Mouse (Mus musculus) splenic B cell, adult 2 months (primary cell): ENCODE data around the gene Csk.
A peak's percentile ranks its signal among the peaks of the same experiment; 100 is the strongest.

ENCODE experiments used
- DNase-seq: peaks from one replicate; pipeline ENCODE4 v3.0.0-alpha.2; 2011; ENCODE audit warnings: low read depth, low spot score
- H3K27me3 ChIP-seq: 2 replicates; pipeline ENCODE4 v1.6.1; 2012; ENCODE audit warnings: mild to moderate bottlenecking, low read length, moderate library complexity, mixed read lengths; ENCODE audit not compliant: control insufficient read depth, poor library complexity, insufficient read depth, severe bottlenecking
- H3K36me3 ChIP-seq: 2 replicates; pipeline ENCODE4 v1.6.1; 2012; ENCODE audit warnings: mild to moderate bottlenecking, low read length, moderate library complexity, mixed read lengths; ENCODE audit not compliant: control insufficient read depth, poor library complexity, insufficient read depth, severe bottlenecking

Csk gene

GRCm38 (mm10) chr9:57650130-57650785 lies 3.2 kb downstream of the Csk start:
- Histone ChIP-seq H3K36me3 (peaks cover 3% of the 10 kb centered on the region; the same call in 1 of the 2 replicates), H3K27me3 (no peaks in the 10 kb centered on the region)
- no peak for DNase-seq

DNA sequence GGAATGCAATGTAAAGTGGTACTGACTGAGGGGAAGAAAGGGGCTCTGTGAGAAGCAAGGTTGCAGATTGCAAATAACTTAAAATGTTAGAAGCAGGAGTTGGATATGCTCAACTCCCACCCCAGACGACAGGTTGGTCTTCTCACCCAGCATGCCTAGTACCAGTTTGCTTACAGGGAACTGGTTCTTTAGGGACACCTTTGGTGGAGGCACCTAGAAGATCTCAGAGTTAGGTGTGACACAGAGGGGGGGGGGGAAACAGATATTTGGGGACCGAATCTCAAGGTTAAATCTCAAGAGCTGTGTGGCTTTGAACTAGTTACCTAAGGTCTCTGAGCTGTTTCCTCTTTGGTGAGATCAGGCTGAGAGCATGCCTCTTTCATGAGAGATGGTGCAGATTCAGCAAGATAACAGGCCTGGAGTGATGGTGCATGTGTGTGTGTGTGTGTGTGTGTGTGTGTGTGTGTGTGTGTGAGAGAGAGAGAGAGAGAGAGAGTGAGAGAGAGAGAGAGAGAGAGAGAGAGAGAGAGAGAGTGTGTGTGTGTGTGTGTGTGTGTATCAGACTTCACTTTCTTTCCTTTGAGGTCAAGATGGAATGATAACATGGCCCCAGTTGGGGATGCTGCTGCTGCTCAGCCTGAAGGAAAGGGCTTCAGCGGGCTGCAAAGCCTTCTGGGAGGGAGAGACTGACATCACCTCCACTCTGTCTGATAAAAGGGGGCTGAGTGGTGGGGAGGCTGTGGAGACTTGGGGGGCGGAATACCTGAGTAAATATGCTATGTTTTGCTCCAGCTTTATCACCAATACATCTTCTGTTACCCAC lies 5.9 kb downstream of the Csk start:
- no peak for DNase-seq
- Histone ChIP-seq H3K27me3 (no peaks in the 10 kb centered on the region), H3K36me3 (peaks cover 3% of the 10 kb centered on the region; the same call in 1 of the 2 replicates)

- peaks cover 3% of the 10 kb centered on the region; the same call in 1 of the 2 replicates for H3K36me3 ChIP-seq
- peak; percentile 76 for DNase-seq
- no peaks in the 10 kb centered on the region for H3K27me3 ChIP-seq
Observed at GRCm38 (mm10) chr9:57646551-57647103, 6.8 kb downstream of the Csk start.

GRCm38 (mm10) chr9:57644944-57645893 lies 8.2 kb downstream of the Csk start:
- peak; percentile 97 for DNase-seq
- H3K27me3 ChIP-seq: no peaks in the 10 kb centered on the region

GRCm38 (mm10) chr9:57644442-57644943 lies 8.9 kb downstream of the Csk start:
- peak; percentile 38 for DNase-seq
- H3K36me3 ChIP-seq: peaks cover 3% of the 10 kb centered on the region; the same call in 1 of the 2 replicates
- no peaks in the 10 kb centered on the region for H3K27me3 ChIP-seq

More at GRCm38 (mm10) chr9:57644944-57645893, 8.2 kb downstream of the Csk start:
- peaks cover 3% of the 10 kb centered on the region; the same call in 1 of the 2 replicates for H3K36me3 ChIP-seq

- H3K27me3 ChIP-seq: no peaks in the 10 kb centered on the region
- H3K36me3 ChIP-seq: peaks cover 3% of the 10 kb centered on the region; the same call in 1 of the 2 replicates
- peak; percentile 42 for DNase-seq
Observed at GRCm38 (mm10) chr9:57643856-57644180, 9.6 kb downstream of the Csk start.

DNA sequence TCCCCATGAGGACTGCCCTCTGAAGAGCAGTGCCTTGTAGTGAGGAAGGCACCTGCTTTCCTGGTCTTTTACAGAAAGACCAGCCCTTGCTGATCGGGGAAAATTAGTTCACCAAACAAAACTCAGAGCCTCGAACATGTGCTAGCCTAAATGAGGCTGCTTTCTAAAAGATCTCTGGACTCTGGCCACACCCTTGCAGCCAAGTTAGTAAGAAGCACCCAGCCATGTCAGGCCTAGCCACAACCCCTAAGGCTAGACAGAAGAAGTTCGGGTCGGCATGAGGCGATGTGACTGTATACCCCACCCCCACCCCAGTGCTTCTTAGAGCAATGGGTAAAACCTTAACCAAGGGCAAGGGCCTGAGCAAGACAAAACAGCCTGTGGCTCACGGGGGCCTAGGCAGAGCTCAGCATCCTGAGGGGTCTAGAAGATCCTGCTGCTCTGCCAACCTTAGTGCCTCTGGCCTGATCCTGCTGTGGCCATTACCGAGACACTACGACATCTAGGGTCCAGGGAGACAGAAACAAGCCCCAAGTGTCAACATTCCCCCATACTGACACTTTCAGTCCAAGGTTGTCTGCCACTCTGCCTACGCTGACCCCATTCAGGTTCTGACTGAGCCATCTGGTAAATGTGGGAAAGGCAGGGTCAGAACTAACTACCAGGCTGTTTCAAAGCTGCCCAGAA lies 10.1 kb downstream of the Csk start:
- DNase-seq: peak; percentile 54
- Histone ChIP-seq H3K36me3 (no peaks in the 10 kb centered on the region; the same call in 1 of the 2 replicates), H3K27me3 (no peaks in the 10 kb centered on the region)

DNA sequence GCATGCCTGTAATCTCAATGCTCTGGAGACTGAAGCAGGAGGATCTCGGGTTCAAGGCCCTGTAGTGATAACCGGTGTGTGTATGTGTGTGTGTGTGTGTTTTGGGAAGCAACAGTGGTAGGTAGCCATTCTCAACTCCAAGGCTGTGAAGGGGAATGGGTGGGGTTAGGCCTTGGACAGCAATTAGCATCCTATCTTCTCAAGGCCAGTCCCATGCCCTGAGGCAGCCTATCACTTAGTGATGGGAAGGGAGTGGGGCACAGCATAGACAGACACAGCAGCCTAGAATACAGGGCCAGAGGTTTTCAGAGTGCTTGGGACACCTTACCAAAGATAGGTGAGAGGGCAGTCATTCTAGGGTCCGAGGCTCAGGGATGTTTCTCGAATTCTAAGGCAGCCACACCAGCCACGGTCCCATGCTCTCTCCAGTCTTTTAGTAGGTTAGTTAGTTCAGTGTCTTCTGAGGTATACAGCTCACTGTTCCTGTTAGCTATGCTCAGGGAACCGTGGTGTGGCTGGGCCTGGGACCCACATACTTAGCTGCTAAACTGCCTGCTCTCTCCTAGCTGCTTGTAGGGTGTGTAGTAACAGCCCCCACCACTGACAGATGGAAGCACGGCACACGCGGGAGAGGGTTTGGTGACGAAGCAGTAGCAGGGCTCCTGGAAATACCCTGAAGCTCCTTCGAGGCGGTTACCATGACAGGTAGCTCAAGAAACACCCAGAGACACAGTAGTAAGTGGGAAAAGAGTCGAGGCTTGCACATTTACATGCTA lies 11.5 kb downstream of the Csk start:
- H3K27me3 ChIP-seq: no peaks in the 10 kb centered on the region
- peak; percentile 46 for DNase-seq

GRCm38 (mm10) chr9:57641022-57641421 lies 12.4 kb downstream of the Csk start:
- no peaks in the 10 kb centered on the region for H3K36me3 ChIP-seq
- no peaks in the 10 kb centered on the region for H3K27me3 ChIP-seq
- no peak for DNase-seq

More for the DNA sequence above, 11.5 kb downstream of the Csk start:
- no peaks in the 10 kb centered on the region for H3K36me3 ChIP-seq

- Histone ChIP-seq H3K27me3 (no peaks in the 10 kb centered on the region), H3K36me3 (no peaks in the 10 kb centered on the region)
- DNase-seq: peak; percentile 95
Observed at GRCm38 (mm10) chr9:57640384-57640783, 13.0 kb downstream of the Csk start.

- peak; percentile 41 for DNase-seq
- no peaks in the 10 kb centered on the region for H3K27me3 ChIP-seq
Observed at GRCm38 (mm10) chr9:57639661-57640328, 13.6 kb downstream of the Csk start.

DNA sequence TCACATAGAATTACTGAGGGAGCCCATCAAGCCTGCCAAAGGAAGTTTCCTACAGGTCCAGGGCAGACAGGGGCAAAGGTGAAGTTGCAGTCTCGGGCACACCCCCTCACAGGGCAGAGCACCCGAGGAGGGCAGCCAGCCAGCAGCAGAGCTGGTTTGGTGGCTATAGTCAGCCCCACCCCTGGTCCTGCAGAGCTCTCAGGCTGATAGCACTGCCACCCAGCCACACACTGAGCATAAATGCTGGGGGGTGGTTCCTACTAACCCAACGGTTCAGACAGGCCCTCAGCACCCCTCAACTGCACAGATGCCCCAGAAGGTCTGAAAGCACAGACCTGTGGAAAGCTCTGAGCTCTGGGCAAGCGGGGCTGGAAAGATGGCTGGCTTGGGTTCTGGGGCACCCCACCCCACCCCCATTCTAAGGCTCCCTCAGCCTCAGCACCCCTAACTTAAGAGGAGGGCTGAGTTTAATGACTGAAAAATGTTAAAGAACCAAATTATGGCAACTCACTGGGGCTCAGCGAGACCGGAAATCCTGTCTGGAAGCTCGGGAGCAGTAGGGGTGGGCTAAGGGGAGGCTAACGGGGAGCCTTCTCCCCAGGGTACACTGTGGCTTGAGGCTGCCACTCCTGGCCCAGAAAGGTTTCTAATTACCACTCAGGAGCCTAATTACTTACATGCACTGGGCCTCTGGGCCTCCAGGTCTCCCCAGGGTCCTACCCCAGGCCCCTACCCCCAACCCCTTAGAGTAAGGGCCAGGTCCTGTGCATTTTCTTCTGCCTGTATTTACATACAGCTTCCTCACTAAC lies 14.6 kb downstream of the Csk start:
- Histone ChIP-seq H3K36me3 (no peaks in the 10 kb centered on the region; the same call in 1 of the 2 replicates), H3K27me3 (no peaks in the 10 kb centered on the region)
- DNase-seq: peak; percentile 60

More at GRCm38 (mm10) chr9:57639661-57640328, 13.6 kb downstream of the Csk start:
- no peaks in the 10 kb centered on the region; the same call in 1 of the 2 replicates for H3K36me3 ChIP-seq
